8 mouse cellular contexts compared by ENCODE assay signal in the genomic region with DNA sequence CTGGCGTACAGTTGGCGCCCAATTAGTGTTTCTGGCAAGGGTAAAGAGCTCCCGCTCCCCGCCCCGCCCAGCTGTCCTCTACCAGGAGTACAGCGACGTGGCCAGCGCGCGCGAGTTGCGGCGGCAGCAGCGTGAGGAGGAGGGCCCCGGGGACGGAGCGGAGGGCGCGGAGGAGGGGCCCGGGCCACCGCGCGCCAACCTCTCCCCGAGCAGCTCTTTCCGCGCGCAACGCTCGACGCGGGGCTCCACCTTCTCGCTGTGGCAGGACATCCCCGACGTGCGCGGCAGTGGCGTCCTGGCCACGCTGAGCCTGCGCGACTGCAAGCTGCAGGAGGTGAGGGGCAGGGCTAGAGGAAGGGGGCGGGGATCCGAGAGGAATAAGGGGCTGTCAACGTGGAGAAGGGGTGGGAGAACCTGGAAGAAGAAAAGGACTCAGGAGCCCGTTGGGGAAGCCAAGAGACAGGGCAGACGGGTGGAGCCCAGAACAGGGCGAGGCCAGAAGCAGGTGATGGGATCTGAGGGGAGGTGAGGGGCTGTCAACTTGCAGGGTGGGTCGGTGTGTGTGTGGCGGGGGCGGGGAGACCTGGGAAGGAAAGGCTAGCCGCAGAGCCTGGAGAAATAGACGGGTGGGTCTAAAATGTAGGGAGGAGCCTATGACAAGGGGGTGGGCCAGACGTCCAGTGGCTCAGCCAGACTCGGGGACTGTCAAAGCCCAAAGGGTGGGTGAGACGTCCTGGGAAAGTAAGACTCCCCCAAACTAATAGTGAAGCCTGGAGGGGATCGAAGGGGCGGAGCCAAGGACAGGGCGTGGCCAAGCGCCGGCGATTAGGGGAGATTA. TPM values are rescaled to one million over a fixed set of nuclear protein-coding genes. Genes with fewer than 3 reads are reported as not detected.
A peak's percentile ranks its signal among the peaks of the same experiment; 100 is the strongest.
DNase-seq lines count a peak whose midpoint lies in the region; ATAC-seq and TF ChIP-seq lines count a peak whose summit lies in the region.

No protein-coding gene starts in this region.

- DNase-seq in kidney, adult 9 months = no peak
- DNase-seq in embryo, embryonic 10 days (ENCODE audit: low spot score) = peak; percentile 37
- peak; percentile 52 to 56 for DNase-seq in heart, postnatal 14 days
- no peak for DNase-seq in liver, embryonic 13.5 days
- no peak for DNase-seq in natural killer cell, adult 2 months (ENCODE audit: low spot score in 2 of 2)
- no peak for DNase-seq in B cell, adult 2 months

- H3K36me3 ChIP-seq in kidney, embryonic 16.5 days (ENCODE audit: insufficient read depth, low read length) = no peaks in the 10 kb centered on the region
- no peaks in the 10 kb centered on the region for H3K36me3 ChIP-seq in liver, embryonic 13.5 days
- peaks cover 25% of the 10 kb centered on the region for H3K36me3 ChIP-seq in small intestine, adult 2 months (ENCODE audit: control insufficient read depth, insufficient read depth, low read length)

- H3K27me3 ChIP-seq in kidney, embryonic 16.5 days (ENCODE audit: insufficient read depth, low read length) = peaks cover 45% of the 10 kb centered on the region
- H3K27me3 ChIP-seq in liver, embryonic 13.5 days = peaks cover 86% of the 10 kb centered on the region
- no peaks in the 10 kb centered on the region for H3K27me3 ChIP-seq in small intestine, adult 2 months (ENCODE audit: control insufficient read depth, insufficient read depth, low read length)

- intact Hi-C loops in heart, postnatal 14 days (cut with DNase I) = no loop called here

- H3K9ac ChIP-seq in kidney, embryonic 16.5 days (replicated peaks; ENCODE audit: low read length) = peak overlapping the region; percentile 49
- peak overlapping the region; percentile 17; the same call in 1 of the 2 replicates for H3K9ac ChIP-seq in liver, embryonic 13.5 days

- peaks cover 47% of the 10 kb centered on the region for H3K4me1 ChIP-seq in kidney, embryonic 16.5 days (ENCODE audit: insufficient read depth, low read length)
- peaks cover 20% of the 10 kb centered on the region for H3K4me1 ChIP-seq in liver, embryonic 13.5 days (replicated peaks)
- peaks cover 20% of the 10 kb centered on the region for H3K4me1 ChIP-seq in small intestine, adult 2 months (ENCODE audit: control insufficient read depth, insufficient read depth, insufficient read length, low read length)

- ATAC-seq in kidney, embryonic 16.5 days (ENCODE audit: low FRiP score, low TSS enrichment) = peak; percentile 67
- peak; percentile 25; the same call in 1 of the 2 replicates for ATAC-seq in liver, embryonic 13.5 days (ENCODE audit: low read depth)

- WGBS in kidney, embryonic 16.5 days = under 1% methylated on average over 47 of the region's 60 CpGs
- 1% methylated on average over 58 of the region's 60 CpGs for WGBS in liver, embryonic 13.5 days (ENCODE audit: insufficient replicate concordance)
- 2% methylated on average over 58 of the region's 60 CpGs for WGBS in small intestine, adult 2 months

- no peaks in the 10 kb centered on the region for H3K9me3 ChIP-seq in kidney, embryonic 16.5 days (ENCODE audit: low read length)
- H3K9me3 ChIP-seq in liver, embryonic 13.5 days (replicated peaks) = no peaks in the 10 kb centered on the region

- H3K4me2 ChIP-seq in kidney, embryonic 16.5 days (replicated peaks; ENCODE audit: low read depth, low read length) = peak overlapping the region; percentile 66
- peak overlapping the region; percentile 57 for H3K4me2 ChIP-seq in liver, embryonic 13.5 days

- TF ChIP-seq POLR2A in small intestine, adult 2 months (IDR thresholded peaks at IDR 0.05; ENCODE audit: low read depth, low read length) = no peak

- peak overlapping the region; percentile 50 for H3K4me3 ChIP-seq in kidney, embryonic 16.5 days (ENCODE audit: low read length)
- H3K4me3 ChIP-seq in liver, embryonic 13.5 days (replicated peaks) = peak overlapping the region; percentile 40
- H3K4me3 ChIP-seq in small intestine, adult 2 months (ENCODE audit: low read depth, low read length) = peak overlapping the region; percentile 50

- TF ChIP-seq CTCF in small intestine, adult 2 months (IDR thresholded peaks at IDR 0.05; ENCODE audit: extremely low read depth, insufficient read length, insufficient replicate concordance, low read depth, low read length) = no peak

- no peak overlapping the region for H3K27ac ChIP-seq in kidney, embryonic 16.5 days (ENCODE audit: low read length)
- H3K27ac ChIP-seq in liver, embryonic 13.5 days = no peak overlapping the region
- H3K27ac ChIP-seq in small intestine, adult 2 months (ENCODE audit: insufficient read depth, low read depth, low read length) = no peak overlapping the region

RNA-seq across cellular contexts. Expression of a gene that starts 8.7 kb away (rescaled TPM):
- 9.6 and 11.2 TPM in 2 replicates for polyA plus RNA-seq in kidney, embryonic 16.5 days (2015; fragmentation: Nextera tagmentation; extraction: Ambion mirVana)
- 10 to 100 TPM; 20.7 TPM for total RNA-seq in heart, postnatal 14 days (2021)
- 1.0 and 1.1 TPM in 2 replicates for polyA plus RNA-seq in liver, embryonic 13.5 days (2015; fragmentation: Nextera tagmentation; extraction: Ambion mirVana)
- 29.3 and 48.8 TPM in 2 replicates for polyA plus RNA-seq in small intestine, adult 2 months (2012; rRNA removed)

RNA-seq across cellular contexts. Expression of a gene that starts 34.2 kb away (rescaled TPM):
- 8.1 and 9.2 TPM in 2 replicates for polyA plus RNA-seq in kidney, embryonic 16.5 days (2015; fragmentation: Nextera tagmentation; extraction: Ambion mirVana)
- under 1 TPM; 0.68 to 0.86 TPM for total RNA-seq in heart, postnatal 14 days (2021)
- 2.1 and 2.2 TPM in 2 replicates for polyA plus RNA-seq in liver, embryonic 13.5 days (2015; fragmentation: Nextera tagmentation; extraction: Ambion mirVana)
- 0.51 and 0.81 TPM in 2 replicates for polyA plus RNA-seq in small intestine, adult 2 months (2012; rRNA removed)

RNA-seq across cellular contexts. Expression of a gene that starts 53.0 kb away (rescaled TPM):
- polyA plus RNA-seq in kidney, embryonic 16.5 days (2015; fragmentation: Nextera tagmentation; extraction: Ambion mirVana) = 8.3 and 8.6 TPM in 2 replicates
- 1 to 10 TPM; 8.0 to 8.9 TPM for total RNA-seq in heart, postnatal 14 days (2021)
- 0.86 and 1.0 TPM in 2 replicates for polyA plus RNA-seq in liver, embryonic 13.5 days (2015; fragmentation: Nextera tagmentation; extraction: Ambion mirVana)
- 28.3 and 86.3 TPM in 2 replicates for polyA plus RNA-seq in small intestine, adult 2 months (2012; rRNA removed)

Comparison
In these comparisons a context has a peak if more than half of its experiments do, and no peak if none do; other contexts are left out.
1. DNase-seq: peak in embryo, embryonic 10 days (single experiment) and heart, postnatal 14 days (2 of 2); none in kidney, adult 9 months (single experiment), liver, embryonic 13.5 days (single experiment), natural killer cell, adult 2 months (0 of 2) and B cell, adult 2 months (0 of 2).
2. Peak in every context shown above with its lines, with median percentiles within 50 percentile points of each other: H3K4me3 ChIP-seq.